Mouse (Mus musculus) neural tube, embryonic 11.5 days (tissue): Measurements from ENCODE around the gene Fkrp. TPM values are rescaled to one million over a fixed set of nuclear protein-coding genes. Genes with fewer than 3 reads are reported as not detected.

Experiments
- ATAC-seq: fragments of 200-750 bp; cut with Nextera tagmentation; 2 replicates; pipeline ENCODE4 v1.8.0; 2017; ENCODE audit warnings: moderate number of reproducible peaks, mild to moderate bottlenecking, moderate TSS enrichment, moderate library complexity; ENCODE audit not compliant: insufficient read depth, low FRiP score, low TSS enrichment
- DNase-seq: peaks from one replicate; pipeline ENCODE4 v3.0.0-alpha.2; 2015; ENCODE audit warnings: low spot score
- H3K27ac ChIP-seq: fragments of 300-500 bp; sonication (generic); 2 replicates; pipeline ENCODE4 v1.5.1; 2014; ENCODE audit warnings: low read depth, mild to moderate bottlenecking, low read length
- H3K27me3 ChIP-seq: fragments of 300-500 bp; sonication (generic); 2 replicates; pipeline ENCODE4 v1.6.1; 2014; ENCODE audit warnings: mild to moderate bottlenecking, low read length, mixed read lengths; ENCODE audit not compliant: control insufficient read depth, insufficient read depth
- H3K36me3 ChIP-seq: fragments of 300-500 bp; sonication (generic); 2 replicates; pipeline ENCODE4 v1.6.1; 2014; ENCODE audit warnings: mild to moderate bottlenecking, low read length, moderate library complexity, mixed read lengths; ENCODE audit not compliant: control insufficient read depth, insufficient read depth
- H3K4me1 ChIP-seq: fragments of 300-500 bp; sonication (generic); 2 replicates; pipeline ENCODE4 v1.6.1; 2014; ENCODE audit warnings: low read length, mixed read lengths; ENCODE audit not compliant: control insufficient read depth, insufficient read depth
- H3K4me2 ChIP-seq: fragments of 300-500 bp; sonication (generic); 2 replicates; pipeline ENCODE4 v1.6.1; 2014; ENCODE audit warnings: low read depth, mild to moderate bottlenecking, moderate library complexity
- H3K4me3 ChIP-seq: fragments of 300-500 bp; sonication (generic); 2 replicates; pipeline ENCODE4 v1.5.1; 2014; ENCODE audit warnings: low read depth, low read length
- H3K9ac ChIP-seq: fragments of 300-500 bp; sonication (generic); 2 replicates; pipeline ENCODE4 v1.6.1; 2014; ENCODE audit warnings: mild to moderate bottlenecking, low read length
- H3K9me3 ChIP-seq: fragments of 300-500 bp; sonication (generic); 2 replicates; pipeline ENCODE4 v1.6.1; 2016; ENCODE audit warnings: low read length; ENCODE audit not compliant: control insufficient read depth
- whole genome bisulfite sequencing: fragments of 180-500 bp; shearing (Covaris S2); extraction: QIAGEN DNeasy Blood & Tissue Kit; methylation state at CpG from one replicate; pipeline ENCODE4 v1.1.7; 2014; 5-methylcytosine and 5-hydroxymethylcytosine counted together
- polyA plus RNA-seq: library from polyadenylated mRNA; unstranded; fragments of >200 nt; fragmentation: Nextera tagmentation; extraction: Ambion mirVana; gene quantifications from 2 replicates; pipeline ENCODE4 v1.2.1, GENCODE M21; 2014

The Fkrp gene
- polyA plus RNA-seq, 1 experiment from 2014 or later, result 24.4 TPM

DNA sequence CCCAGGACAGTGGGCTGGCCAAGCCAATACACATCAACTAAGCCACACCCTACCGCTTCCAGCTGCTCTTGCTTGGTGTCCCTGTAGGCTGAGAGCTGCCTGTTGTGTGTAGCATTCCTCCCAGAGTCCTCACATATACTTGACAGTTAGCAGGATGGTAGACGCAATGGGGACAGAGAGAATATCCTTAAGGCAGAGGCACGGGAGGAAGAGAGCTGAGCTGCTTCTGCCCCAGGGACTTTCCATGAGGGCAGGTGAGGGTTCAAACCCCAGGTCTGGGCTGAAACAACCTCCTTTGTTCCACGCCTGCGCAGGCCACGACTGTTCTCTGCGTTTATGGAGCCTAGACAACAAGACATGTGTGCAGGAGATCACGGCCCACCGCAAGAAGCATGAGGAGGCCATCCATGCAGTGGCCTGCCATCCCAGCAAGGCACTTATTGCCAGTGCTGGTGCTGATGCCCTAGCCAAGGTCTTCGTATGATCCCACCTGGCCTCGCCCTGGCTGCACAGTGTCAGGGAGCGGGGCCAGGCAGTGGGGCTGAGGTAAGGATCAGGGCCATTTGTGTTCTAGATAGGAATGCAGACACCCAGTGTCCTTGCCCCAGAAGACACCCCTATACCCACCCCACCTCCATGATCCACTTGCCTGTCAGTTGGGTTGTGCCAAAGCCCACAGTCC is 23.0 kb upstream of the Fkrp start:
- no peak for DNase-seq
- WGBS, result 97% methylated on average over 12 of the region's 12 CpGs
- peaks cover 22% of the 10 kb centered on the region for H3K36me3 ChIP-seq

DNA sequence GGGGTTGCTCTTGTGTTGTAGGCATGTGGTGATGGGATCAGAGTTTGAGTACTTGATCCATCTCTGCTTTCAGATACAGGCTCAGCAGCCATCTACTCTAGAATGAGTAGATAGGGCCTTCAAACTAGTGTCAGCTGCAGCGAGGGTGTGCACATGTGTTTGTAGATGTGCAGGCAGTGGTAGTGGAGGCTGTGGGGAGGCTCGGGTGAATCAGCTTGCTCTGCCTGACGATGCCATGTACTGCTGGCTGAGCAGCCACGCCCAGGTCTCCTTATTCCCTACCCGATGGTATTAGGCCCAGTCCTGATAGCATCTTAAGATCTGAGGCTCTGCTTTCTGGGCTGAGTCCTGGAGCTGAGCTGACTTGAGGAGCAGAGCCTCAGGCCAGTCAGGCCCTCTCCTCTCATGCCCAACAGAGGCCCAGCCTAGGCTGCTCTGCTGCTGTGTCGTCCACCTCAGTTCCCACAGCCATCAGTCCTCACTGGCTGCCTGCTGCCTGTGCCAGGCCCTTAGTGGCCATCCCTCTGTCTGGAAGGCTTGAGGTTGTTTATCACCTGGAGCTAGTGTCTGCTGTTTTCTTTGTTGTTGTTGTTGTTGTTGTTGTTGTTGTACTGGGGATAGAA is 22.4 kb upstream of the Fkrp start:
- Histone ChIP-seq H3K27me3 (no peaks in the 10 kb centered on the region), H3K4me3 (no peak overlapping the region), H3K4me2 (no peak overlapping the region), H3K36me3 (peaks cover 26% of the 10 kb centered on the region), H3K4me1 (peaks cover 4% of the 10 kb centered on the region), H3K27ac (no peak overlapping the region), H3K9me3 (no peaks in the 10 kb centered on the region), H3K9ac (no peak overlapping the region)
- ATAC-seq (no peak), DNase-seq (no peak)
- 88% methylated on average over 6 of the region's 6 CpGs for WGBS

More for the DNA sequence above, 23.0 kb upstream of the Fkrp start:
- no peaks in the 10 kb centered on the region for H3K27me3 ChIP-seq
- no peaks in the 10 kb centered on the region for H3K9me3 ChIP-seq
- no peak overlapping the region for H3K27ac ChIP-seq
- H3K4me2 ChIP-seq, result no peak overlapping the region
- H3K4me3 ChIP-seq, result no peak overlapping the region
- peaks cover 10% of the 10 kb centered on the region for H3K4me1 ChIP-seq
- no peak overlapping the region for H3K9ac ChIP-seq
- ATAC-seq, result no peak

DNA sequence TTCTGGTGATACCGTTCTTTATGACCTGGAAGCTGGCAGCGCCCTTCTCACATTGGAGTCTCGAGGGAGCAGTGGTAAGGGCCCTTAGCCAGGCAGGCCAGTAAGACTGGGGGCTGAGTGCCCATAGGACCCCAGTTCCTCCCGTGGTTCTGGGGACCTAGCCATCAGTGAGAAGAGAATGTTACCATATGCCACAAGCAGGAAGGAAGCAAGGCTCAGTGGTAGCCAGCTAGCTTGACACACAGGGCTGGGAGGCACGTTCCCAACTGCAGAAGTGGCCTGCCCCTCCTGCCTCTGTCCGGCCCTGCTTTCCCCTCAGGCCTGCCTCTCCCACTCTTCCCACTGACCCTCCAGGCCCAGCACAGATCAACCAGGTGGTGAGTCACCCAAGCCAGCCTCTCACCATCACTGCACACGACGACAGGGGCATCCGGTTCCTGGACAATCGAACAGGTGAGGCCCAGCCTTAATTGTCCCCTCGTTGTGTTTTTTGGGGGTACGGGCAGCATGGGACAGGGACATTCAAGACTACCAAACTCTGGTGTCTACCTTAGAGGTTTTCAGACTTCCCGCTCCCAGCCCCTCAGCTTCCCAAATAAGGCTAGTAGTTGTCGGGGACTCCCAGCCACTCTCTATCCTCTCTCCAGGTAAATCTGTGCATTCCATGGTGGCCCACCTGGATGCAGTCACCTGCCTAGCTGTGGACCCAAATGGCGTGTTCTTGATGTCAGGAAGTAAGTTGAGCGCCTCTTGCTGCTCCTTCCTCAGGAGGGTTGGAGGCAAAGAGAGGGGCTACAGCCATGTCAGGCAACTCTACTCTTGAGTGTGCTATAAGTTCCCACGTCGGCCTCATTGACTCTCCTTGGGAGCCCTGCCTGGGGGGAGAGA is 21.6 kb upstream of the Fkrp start:
- no peak overlapping the region for H3K27ac ChIP-seq
- H3K9ac ChIP-seq, result no peak overlapping the region
- peaks cover 28% of the 10 kb centered on the region for H3K36me3 ChIP-seq
- H3K4me2 ChIP-seq, result no peak overlapping the region
- no peaks in the 10 kb centered on the region for H3K27me3 ChIP-seq
- no peaks in the 10 kb centered on the region for H3K4me1 ChIP-seq
- H3K9me3 ChIP-seq, result no peaks in the 10 kb centered on the region
- ATAC-seq (no peak), DNase-seq (no peak)
- no peak overlapping the region for H3K4me3 ChIP-seq
- WGBS, result 95% methylated on average over 18 of the region's 18 CpGs

DNA sequence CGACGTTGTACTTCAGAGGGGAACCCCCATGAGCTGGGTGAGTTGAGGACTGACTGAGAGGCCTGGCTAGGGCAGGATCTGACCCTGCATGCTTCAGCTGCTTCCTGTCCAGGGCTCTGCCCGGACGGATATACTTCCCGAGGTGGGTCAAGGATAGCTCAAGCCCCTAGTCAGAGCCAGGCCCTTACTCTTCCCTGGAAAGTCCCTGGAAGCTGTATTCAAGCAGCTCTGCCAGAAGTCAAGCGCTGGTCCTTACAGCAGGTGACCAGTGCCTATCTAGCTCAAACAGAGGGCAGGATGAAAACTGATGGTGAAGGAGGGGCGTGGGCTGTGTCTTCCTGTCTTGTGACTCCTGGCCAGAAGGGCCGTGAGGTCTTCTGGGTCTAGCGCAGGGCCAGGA is 13.9 kb upstream of the Fkrp start:
- no peak overlapping the region for H3K4me3 ChIP-seq
- no peaks in the 10 kb centered on the region for H3K27me3 ChIP-seq
- H3K9ac ChIP-seq, result no peak overlapping the region
- H3K9me3 ChIP-seq, result no peaks in the 10 kb centered on the region
- 92% methylated on average over 9 of the region's 9 CpGs for WGBS
- no peaks in the 10 kb centered on the region for H3K4me1 ChIP-seq
- H3K4me2 ChIP-seq, result no peak overlapping the region
- DNase-seq (no peak), ATAC-seq (no peak)
- H3K36me3 ChIP-seq, result peaks cover 52% of the 10 kb centered on the region
- H3K27ac ChIP-seq, result no peak overlapping the region

DNA sequence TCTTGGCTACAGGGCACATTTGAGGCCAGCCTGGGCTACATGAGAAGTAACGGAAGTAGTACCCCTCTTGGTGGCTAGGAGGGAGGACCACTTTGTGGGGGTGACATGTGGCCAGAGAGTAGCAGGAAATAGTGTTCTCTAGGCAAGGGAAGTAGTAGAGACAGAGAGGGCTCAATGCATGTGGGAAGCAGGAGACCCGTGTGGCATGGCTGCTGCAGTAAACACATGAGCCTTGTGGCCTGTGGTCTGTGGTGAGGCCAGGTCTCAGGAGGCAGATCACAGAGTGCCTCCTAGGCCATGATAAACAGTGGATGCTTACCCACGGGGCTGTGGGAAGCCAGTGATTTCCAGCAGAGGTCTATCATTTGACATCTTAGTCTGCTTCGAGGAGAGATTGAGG is 10.7 kb upstream of the Fkrp start:
- Histone ChIP-seq H3K27me3 (no peaks in the 10 kb centered on the region), H3K36me3 (peaks cover 38% of the 10 kb centered on the region), H3K9ac (no peak overlapping the region), H3K4me2 (no peak overlapping the region), H3K4me1 (no peaks in the 10 kb centered on the region), H3K4me3 (no peak overlapping the region), H3K9me3 (no peaks in the 10 kb centered on the region), H3K27ac (no peak overlapping the region)
- DNase-seq (no peak), ATAC-seq (no peak)
- 77% methylated on average over 4 of the region's 4 CpGs for WGBS

DNA sequence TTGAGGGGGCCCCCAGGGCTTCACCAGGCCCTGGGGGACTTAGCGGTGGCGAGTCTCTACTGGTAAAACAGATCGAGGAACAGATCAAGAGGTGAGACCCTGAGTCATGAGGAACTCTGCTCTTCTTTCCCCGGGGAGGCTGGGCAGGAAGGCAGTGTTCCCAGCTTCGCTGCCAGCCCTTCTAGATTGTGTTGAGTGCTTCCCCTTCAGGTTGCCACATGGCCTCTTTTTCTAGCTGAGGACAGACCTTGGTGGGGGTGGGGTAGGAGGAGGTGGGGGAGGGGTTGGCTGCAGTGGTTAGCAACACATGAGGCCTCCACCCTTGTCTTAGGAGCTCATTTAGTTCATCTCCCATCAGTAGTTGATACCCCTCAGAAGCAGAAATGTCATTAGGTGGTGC is 10.0 kb upstream of the Fkrp start:
- no peaks in the 10 kb centered on the region for H3K27me3 ChIP-seq
- WGBS, result 91% methylated on average over 5 of the region's 5 CpGs
- H3K4me1 ChIP-seq, result 0 out of 2 replicates have a peak, but pooled peaks cover under 1% of the 10 kb centered on the region
- no peak overlapping the region for H3K9ac ChIP-seq
- H3K27ac ChIP-seq, result no peak overlapping the region
- H3K36me3 ChIP-seq, result peaks cover 35% of the 10 kb centered on the region
- no peak overlapping the region for H3K4me2 ChIP-seq
- ATAC-seq (no peak), DNase-seq (no peak)
- H3K9me3 ChIP-seq, result no peaks in the 10 kb centered on the region
- no peak overlapping the region for H3K4me3 ChIP-seq

DNA sequence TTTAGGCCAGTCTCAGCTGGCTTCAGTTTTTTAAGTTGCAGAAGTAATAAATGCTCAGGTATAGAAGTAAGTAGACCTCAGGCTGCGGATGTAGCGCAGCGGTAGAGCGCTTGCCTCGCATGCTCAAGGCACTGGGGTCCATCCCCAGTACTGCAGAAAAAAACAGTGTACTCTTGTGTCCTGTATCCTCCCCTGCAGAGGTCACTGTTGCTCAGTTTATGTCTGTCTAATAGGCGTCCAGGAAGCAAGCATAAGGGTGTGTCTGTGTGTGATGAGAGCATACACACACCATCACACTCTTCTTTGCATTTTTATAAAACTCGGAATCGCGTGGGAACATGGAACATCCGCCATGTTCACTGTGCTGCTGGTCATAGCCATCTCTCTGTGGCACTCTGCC is 9.3 kb upstream of the Fkrp start:
- WGBS, result 86% methylated on average over 10 of the region's 10 CpGs
- H3K36me3 ChIP-seq, result peaks cover 32% of the 10 kb centered on the region

DNA sequence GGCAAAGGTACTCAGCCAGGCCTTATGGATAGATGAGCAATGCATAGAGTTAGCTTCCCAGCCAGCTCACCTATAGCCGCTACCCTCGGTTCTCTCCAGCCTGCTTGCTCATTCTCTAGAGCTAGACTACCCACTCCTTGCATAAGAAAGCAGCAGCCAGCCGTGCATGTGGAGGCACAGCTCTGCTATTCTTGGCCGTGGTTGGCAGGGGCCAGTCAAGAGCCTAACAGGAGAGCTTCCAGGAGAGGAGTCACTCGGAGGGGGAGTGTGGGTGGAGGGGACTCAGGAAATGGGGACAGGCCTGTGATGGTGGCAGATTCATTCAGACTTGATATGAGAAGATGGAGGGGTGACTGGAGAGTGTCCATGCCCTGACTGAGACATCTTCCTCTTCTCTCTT is 7.2 kb upstream of the Fkrp start:
- H3K27ac ChIP-seq, result no peak overlapping the region
- no peak overlapping the region for H3K9ac ChIP-seq
- no peaks in the 10 kb centered on the region for H3K27me3 ChIP-seq
- peaks cover 13% of the 10 kb centered on the region for H3K4me1 ChIP-seq
- DNase-seq (no peak), ATAC-seq (no peak)
- H3K9me3 ChIP-seq, result no peaks in the 10 kb centered on the region
- H3K4me3 ChIP-seq, result no peak overlapping the region
- WGBS, result 80% methylated on average over 5 of the region's 5 CpGs
- H3K36me3 ChIP-seq, result peaks cover 14% of the 10 kb centered on the region
- H3K4me2 ChIP-seq, result no peak overlapping the region

More for the DNA sequence above, 9.3 kb upstream of the Fkrp start:
- H3K4me1 ChIP-seq, result 0 out of 2 replicates have a peak, but pooled peaks cover 5% of the 10 kb centered on the region
- H3K27me3 ChIP-seq, result no peaks in the 10 kb centered on the region
- no peaks in the 10 kb centered on the region for H3K9me3 ChIP-seq
- no peak overlapping the region for H3K9ac ChIP-seq
- DNase-seq (no peak), ATAC-seq (no peak)
- no peak overlapping the region for H3K4me2 ChIP-seq
- no peak overlapping the region for H3K4me3 ChIP-seq
- H3K27ac ChIP-seq, result no peak overlapping the region
